Mouse (Mus musculus) gastrocnemius, postnatal 25 days (tissue): Measurements from ENCODE around the gene Fbxl19. TPM values are rescaled to one million over a fixed set of nuclear protein-coding genes. Genes with fewer than 3 reads are reported as not detected.

ENCODE experiments used
- DNase-seq: peaks from one replicate; pipeline ENCODE4 v3.0.0; 2022
- microRNA-seq, 2 experiments: library from miRNA; unstranded; fragments of <30 nt; microRNA quantifications; one replicate each; pipeline ENCODE4 v1.2.0; 2021; ENCODE audit warnings: borderline replicate concordance in 2 of 2
- total RNA-seq, 2 experiments: library from RNA; stranded (reverse); gene quantifications; 1 replicate in 1 of 2; 2 replicates in 1 of 2; pipeline ENCODE4 v1.2.3; 2021

Fbxl19 gene
- total RNA-seq, 2 experiments from 2014 or later: 1.9 to 2.4 TPM

GRCm38 (mm10) chr7:127800435-127801009, 56.2 kb downstream of the Fbxl19 start, which contains the start of gene Hsd3b7:
Hsd3b7 (plus strand) TSS chr7:127800604.
- DNase-seq: peak; percentile 89

- peak; percentile 45 for DNase-seq
Observed at GRCm38 (mm10) chr7:127801010-127801621, 56.8 kb downstream of the Fbxl19 start.

- no peak for DNase-seq
Observed at GRCm38 (mm10) chr7:127802313-127802712, 58.0 kb downstream of the Fbxl19 start.

- no peak for DNase-seq
Observed at GRCm38 (mm10) chr7:127808821-127809220, 64.5 kb downstream of the Fbxl19 start.

- DNase-seq: no peak
Observed at GRCm38 (mm10) chr7:127809846-127810245, 65.5 kb downstream of the Fbxl19 start.

- DNase-seq: no peak
Observed at GRCm38 (mm10) chr7:127810650-127811049, 66.3 kb downstream of the Fbxl19 start.

GRCm38 (mm10) chr7:127811240-127811639, 66.9 kb downstream of the Fbxl19 start:
- DNase-seq: no peak

GRCm38 (mm10) chr7:127812292-127812691, 67.9 kb downstream of the Fbxl19 start:
- DNase-seq: no peak

- DNase-seq: no peak
Observed at GRCm38 (mm10) chr7:127813821-127814220, 69.5 kb downstream of the Fbxl19 start.

- peak; percentile 79 for DNase-seq
Observed at GRCm38 (mm10) chr7:127814241-127814921, 70.0 kb downstream of the Fbxl19 start.

- no peak for DNase-seq
Observed at GRCm38 (mm10) chr7:127815116-127815665, 70.8 kb downstream of the Fbxl19 start.

GRCm38 (mm10) chr7:127815954-127816821, 71.8 kb downstream of the Fbxl19 start:
- peak; percentile 79 for DNase-seq

GRCm38 (mm10) chr7:127817053-127817452, 72.7 kb downstream of the Fbxl19 start:
- no peak for DNase-seq

GRCm38 (mm10) chr7:127817776-127818175, 73.4 kb downstream of the Fbxl19 start:
- no peak for DNase-seq

Small RNA genes lying within 50 kb of the gene (microRNA-seq; reads per million reads assigned to microRNA genes)
- gene Mir762: 0 reads per million in 2 experiments

Other genes starting within 250 kb of the Fbxl19 start
- 10 to 100 TPM; 46.1 to 47.6 TPM for gene Srcap, start 232.6 kb upstream of the Fbxl19 start, total RNA-seq
- gene Gm42715, start 225.0 kb upstream of the Fbxl19 start, total RNA-seq: 1 to 10 TPM; 4.7 to 5.2 TPM
- gene Tmem265, start 183.2 kb upstream of the Fbxl19 start, total RNA-seq: not detected
- 1 to 10 TPM; 8.2 to 9.4 TPM for gene Phkg2, start 171.2 kb upstream of the Fbxl19 start, total RNA-seq
- gene Ccdc189, start 155.9 kb upstream of the Fbxl19 start, total RNA-seq: 1 to 10 TPM; 2.1 to 4.5 TPM
- gene Rnf40, start 155.8 kb upstream of the Fbxl19 start, total RNA-seq: 10 to 100 TPM; 29.4 to 30.0 TPM
- gene Zfp629, start 128.7 kb upstream of the Fbxl19 start, total RNA-seq: 1 to 10 TPM; 8.4 to 9.4 TPM
- 10 to 100 TPM; 41.2 to 41.7 TPM for gene Bcl7c, start 35.6 kb upstream of the Fbxl19 start, total RNA-seq
- gene Ctf1, start 31.8 kb upstream of the Fbxl19 start, total RNA-seq: 10 to 100 TPM; 13.8 to 15.1 TPM
- gene Ctf2, start 12.4 kb upstream of the Fbxl19 start, total RNA-seq: not detected
- 1 to 10 TPM; 8.9 to 9.5 TPM for gene Orai3, start 25.3 kb downstream of the Fbxl19 start, total RNA-seq
- gene Setd1a, start 32.1 kb downstream of the Fbxl19 start, total RNA-seq: 10 to 100 TPM; 15.0 to 15.4 TPM
- gene Gm49388, start 41.1 kb downstream of the Fbxl19 start, total RNA-seq: 1 to 10 TPM; 2.4 to 2.5 TPM
- gene Hsd3b7, start 56.1 kb downstream of the Fbxl19 start, total RNA-seq: 1 to 10 TPM; 4.4 to 9.1 TPM
- gene Stx4a, start 79.8 kb downstream of the Fbxl19 start, total RNA-seq: 10 to 100 TPM; 46.4 to 47.2 TPM
- gene Stx1b, start 80.0 kb downstream of the Fbxl19 start, total RNA-seq: 1 to 10 TPM in 1 of 2 experiments, under 1 TPM in 1; 0.64 to 1.2 TPM
- 10 to 100 TPM; 11.3 to 11.8 TPM for gene Zfp646, start 131.7 kb downstream of the Fbxl19 start, total RNA-seq
- 1 to 10 TPM; 2.8 to 4.5 TPM for gene Zfp668, start 132.3 kb downstream of the Fbxl19 start, total RNA-seq
- 1 to 10 TPM; 1.5 to 1.6 TPM for gene Prss53, start 146.4 kb downstream of the Fbxl19 start, total RNA-seq
- gene Gm21974, start 150.9 kb downstream of the Fbxl19 start, total RNA-seq: not detected
- 10 to 100 TPM; 12.7 to 18.3 TPM for gene Vkorc1, start 151.1 kb downstream of the Fbxl19 start, total RNA-seq
- 100 to 1,000 TPM; 142 to 143 TPM for gene Bckdk, start 159.5 kb downstream of the Fbxl19 start, total RNA-seq
- 10 to 100 TPM; 19.9 to 20.0 TPM for gene Kat8, start 168.0 kb downstream of the Fbxl19 start, total RNA-seq
- not detected for gene Prss8, start 185.6 kb downstream of the Fbxl19 start, total RNA-seq
- gene Prss36, start 202.2 kb downstream of the Fbxl19 start, total RNA-seq: 1 to 10 TPM; 4.4 to 6.1 TPM
- 10 to 100 TPM; 76.2 to 78.4 TPM for gene Fus, start 222.9 kb downstream of the Fbxl19 start, total RNA-seq
- under 1 TPM; 0.72 to 0.82 TPM for gene Pycard, start 249.3 kb downstream of the Fbxl19 start, total RNA-seq